Mouse (Mus musculus): ENCODE results near the gene Poglut1.

GRCm38 (mm10) chr16:38483582-38484309 lies 66.3 kb downstream of the Poglut1 start:
- TF ChIP-seq POLR2A (IDR thresholded peaks at IDR 0.05; ENCODE audit: low read depth, low read length) (no peak), CTCF (IDR thresholded peaks at IDR 0.05; ENCODE audit: extremely low read depth, insufficient read length, insufficient replicate concordance, low read depth, low read length) (no peak)
